Mouse (Mus musculus): Measurements from ENCODE around the gene Tph2. TPM values are rescaled to one million over a fixed set of nuclear protein-coding genes. Genes with fewer than 3 reads are reported as not detected.
A peak's percentile ranks its signal among the peaks of the same experiment; 100 is the strongest.

Tph2 gene
- total RNA-seq, 2 experiments from 2014 or later, result 0.74 to 1.6 TPM

DNA sequence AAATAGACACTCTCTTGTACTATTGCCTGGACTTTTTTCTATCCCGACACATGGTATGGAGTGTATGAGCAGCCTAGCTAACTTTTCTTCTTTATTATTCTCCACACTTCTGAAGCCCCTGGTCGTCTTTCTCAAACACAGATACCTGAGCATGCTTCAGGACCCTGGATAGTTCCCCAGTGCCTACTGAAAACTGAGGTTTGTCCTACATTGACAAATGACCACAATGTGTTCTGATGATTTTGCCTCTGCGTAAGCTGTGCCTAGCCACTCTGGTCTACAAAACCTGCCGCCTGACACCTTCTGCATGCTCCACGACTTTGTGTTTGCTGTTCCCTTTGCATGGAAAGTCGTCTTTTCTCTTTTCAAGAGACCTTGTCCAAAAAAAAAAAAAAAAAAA lies 41.2 kb downstream of the Tph2 start:
- DNase-seq (ENCODE audit: low spot score in 2 of 2), result no peak

DNA sequence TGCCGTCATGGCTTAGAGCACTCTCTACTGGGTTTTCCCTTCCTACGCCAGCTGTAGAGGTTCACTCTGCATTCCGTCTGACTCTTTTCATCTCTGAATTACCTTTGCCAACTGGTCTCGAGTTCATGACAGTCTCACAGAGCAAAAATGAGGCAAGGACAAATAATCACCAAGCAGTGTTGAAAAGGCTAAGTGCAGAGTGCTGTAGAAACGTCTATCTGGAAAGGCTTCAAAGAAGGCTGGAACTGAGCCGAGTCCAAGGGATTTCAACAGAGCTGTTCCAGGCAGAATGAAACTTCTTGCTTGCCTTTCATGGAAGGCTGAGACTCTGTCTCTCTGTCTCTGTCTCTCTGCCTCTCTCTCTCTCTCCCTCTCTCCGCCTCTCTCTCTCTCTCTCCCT lies 47.8 kb downstream of the Tph2 start:
- no peak for DNase-seq (ENCODE audit: low spot score in 2 of 2)

DNA sequence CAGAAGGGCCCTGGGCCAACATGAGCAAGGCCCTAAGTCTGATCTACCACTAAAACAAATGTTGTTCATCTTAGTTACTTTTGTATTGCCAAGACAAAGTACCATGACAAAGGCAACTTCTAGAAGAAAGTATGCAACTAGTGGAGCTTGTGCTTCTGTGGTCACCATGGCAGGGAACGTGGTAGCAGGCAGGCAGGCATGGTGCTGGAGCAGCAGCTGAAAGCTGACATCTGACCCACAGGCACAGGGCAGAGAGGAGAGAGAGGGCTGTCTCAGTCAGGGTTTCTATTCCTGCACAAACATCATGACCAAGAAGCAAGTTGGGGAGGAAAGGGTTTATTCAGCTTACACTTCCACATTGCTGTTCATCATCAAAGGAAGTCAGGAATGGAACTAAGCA lies 56.9 kb downstream of the Tph2 start:
- no peak for DNase-seq (ENCODE audit: low spot score in 2 of 2)

DNA sequence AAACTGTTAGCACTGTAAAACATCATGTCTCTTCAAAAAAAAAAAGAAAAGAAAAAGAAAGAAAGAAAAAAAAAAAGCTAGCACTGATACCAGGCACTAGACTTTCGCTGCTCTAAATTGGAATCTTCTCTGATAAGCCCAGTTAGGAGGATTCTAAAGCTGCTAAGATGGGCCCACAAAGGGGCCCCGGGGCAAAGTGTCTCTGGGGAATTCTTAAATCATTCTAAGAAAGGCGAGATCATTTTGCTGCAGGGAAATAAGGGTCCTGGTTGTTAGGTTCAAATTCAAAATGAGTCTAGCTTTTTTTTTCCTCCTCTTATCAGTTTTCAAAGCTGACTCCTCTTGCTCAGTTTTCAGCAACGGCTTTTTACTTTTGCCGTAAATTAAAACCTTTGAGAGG lies 59.3 kb downstream of the Tph2 start:
- no peak for DNase-seq (ENCODE audit: low spot score in 2 of 2)

DNA sequence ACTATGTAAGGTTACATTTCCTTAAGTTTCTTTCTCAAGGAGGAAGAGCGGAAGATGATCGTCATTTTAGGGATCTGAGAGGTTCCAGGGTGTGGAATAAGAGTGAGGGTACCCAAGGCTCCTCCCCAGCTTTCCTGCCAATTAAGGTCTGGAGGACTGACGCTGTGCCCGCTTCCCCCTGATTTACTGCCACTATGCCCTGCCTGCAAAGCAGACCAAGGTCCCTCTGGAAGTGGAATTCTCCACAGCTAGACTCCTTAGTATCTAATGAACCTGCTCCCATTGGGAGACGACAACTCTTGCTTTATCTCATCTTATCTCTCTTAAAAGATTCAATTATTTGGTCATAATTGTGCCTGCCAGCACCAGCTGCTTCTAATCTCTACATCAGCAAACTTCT lies 59.8 kb downstream of the Tph2 start:
- DNase-seq (ENCODE audit: low spot score in 2 of 2), result no peak

DNA sequence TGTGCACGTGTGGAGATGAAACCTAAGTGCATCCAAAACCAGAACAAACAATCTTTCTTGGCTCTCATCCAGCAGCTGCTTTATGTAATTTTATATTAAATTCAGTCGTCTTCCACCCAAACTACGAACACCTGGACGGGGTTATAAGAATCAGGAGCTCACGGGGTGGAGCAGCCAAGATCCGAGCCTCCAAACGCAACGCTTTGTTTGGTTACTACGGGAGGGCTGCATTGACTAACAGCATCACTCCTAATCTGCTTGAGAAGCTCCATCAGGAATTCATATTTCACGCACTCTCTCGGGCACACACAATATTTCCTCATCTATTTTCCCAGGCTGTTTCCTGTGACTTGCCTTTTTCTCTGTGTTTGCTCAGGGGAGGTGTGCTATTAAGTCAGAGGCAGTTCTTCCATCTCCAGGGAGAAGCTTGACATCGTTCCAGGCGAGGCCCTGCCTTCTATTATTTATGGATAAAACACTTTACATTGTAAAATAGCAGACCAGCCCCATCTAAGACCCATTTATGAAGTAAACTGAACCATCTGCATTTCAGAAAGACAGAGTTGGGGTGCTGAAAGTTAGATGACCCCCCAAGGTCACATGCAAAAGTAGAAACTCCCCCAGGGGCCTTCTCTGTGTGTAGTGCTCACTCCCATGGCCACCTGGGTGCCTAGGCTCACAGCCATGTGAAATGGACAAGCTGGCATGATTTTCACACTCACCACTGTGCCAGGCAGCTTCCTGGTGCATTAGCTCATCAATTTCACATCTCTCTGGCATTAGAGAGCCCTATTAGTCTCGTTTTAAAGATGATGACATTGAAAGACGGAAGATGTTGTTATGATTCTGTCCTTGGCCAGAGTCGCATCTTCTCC lies 76.9 kb downstream of the Tph2 start:
- DNase-seq (ENCODE audit: low spot score in 2 of 2), result peak in 1 of 2 experiments; percentile 12

DNA sequence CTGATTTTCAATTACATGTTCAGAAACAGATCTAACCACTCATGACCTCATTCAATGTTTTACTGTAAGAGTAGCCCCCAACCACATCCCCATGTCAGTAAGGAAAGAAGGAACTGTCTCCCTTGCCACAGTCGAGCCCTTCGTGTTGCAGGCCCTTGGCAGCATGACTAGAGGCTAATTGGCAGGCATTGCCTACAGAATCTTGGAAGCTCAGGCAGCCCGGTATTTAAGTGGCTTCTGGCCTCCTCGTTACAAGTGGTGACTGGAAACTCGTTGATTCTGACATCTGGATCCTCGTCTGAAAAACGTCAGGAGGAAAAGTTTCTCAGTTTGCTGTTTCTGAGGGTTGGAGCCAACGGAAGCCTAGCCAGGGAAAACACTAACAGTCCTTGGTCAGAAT lies 80.6 kb downstream of the Tph2 start:
- DNase-seq (ENCODE audit: low spot score in 2 of 2), result no peak

DNA sequence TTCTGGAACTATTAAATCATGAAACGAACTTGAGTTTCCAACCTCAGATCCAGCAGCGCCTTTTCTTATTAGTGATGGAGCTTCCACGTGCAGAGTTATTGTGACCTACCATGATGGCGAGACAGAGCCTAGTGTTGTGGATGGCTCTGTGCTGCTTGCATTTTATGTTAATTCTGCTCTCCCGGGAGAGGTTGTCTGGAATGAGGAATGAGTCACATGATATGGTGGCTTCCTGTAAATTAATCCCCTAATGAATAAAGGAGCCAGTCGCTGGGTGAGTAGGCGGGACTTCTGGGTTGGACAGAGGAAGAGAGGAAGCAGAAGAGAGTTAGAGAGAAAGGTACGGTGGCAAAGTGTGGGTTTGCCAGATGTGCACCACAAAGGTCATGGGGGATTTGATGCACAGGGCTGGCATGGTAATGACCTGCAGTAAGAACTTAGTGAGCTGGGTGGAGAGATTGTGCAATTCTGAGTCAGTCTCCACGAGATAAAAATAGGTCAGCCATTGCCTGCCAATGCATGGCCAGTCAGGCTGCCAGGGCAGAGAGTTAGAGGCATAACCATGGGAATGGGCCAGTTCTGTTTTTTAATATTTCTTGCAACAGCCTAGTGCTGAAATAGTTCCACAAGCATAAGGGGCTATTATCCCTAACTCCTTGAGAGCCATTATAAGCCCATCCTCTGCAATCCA lies 84.8 kb downstream of the Tph2 start:
- DNase-seq (ENCODE audit: low spot score in 2 of 2), result no peak

DNA sequence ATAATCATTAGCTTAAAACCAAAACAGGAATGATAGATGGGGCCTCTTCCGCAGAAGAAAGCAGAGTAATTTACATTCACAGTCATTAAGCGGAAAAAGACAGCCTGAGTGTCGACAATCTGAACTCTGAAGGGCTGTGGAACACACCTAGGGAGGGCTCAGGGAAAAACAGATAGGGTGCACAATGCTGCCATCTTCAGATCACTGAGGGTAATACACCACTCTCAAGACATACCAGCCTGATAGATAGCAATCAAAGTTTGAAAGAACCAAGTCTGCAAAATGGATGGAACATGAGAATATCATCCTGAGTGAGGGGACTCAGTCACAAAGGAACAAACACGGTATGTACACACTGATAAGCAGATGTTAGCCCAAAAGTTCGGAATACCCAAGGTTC lies 87.7 kb downstream of the Tph2 start:
- peak; percentile 63 to 85 for DNase-seq (ENCODE audit: low spot score in 2 of 2)

DNA sequence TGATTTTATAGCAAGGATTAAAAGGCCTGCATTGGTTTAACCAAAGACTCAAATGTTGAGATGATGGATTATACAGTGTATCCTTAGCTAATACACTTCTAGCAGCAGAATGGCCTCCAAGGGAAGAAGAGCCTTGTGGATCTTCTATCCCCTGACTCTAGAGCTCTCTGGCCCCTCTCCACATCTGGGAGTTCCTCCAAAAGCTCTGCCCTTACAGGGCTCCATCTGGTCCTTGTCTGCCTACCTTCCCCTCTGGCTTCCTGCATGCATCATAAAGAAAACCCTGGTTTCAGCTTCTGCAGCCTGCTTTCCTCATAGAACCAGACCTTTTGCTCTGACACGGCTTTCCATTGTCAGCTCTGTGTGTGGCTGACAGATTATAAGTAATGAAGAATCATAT lies 88.6 kb downstream of the Tph2 start:
- DNase-seq (ENCODE audit: low spot score in 2 of 2), result no peak

DNA sequence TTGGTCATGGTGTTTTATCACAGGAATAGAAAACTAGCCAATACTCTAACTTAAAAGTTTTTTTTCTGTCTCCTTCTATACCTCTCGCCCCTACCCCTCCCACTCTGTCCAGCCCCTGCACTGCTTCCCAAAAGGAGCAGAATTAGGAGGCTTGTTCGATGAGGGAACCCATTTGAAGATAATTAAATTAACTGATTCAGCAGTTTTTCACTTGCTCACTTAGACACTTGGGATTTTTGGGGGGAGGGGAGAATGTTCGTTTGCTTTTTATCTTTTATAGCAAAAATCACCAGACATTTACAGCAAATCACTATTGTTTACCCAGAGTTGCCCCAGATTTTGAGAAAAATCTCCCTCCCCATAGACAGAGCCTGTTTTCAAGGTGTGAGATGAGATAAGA lies 106.6 kb downstream of the Tph2 start:
- DNase-seq (ENCODE audit: low spot score in 2 of 2), result no peak

DNA sequence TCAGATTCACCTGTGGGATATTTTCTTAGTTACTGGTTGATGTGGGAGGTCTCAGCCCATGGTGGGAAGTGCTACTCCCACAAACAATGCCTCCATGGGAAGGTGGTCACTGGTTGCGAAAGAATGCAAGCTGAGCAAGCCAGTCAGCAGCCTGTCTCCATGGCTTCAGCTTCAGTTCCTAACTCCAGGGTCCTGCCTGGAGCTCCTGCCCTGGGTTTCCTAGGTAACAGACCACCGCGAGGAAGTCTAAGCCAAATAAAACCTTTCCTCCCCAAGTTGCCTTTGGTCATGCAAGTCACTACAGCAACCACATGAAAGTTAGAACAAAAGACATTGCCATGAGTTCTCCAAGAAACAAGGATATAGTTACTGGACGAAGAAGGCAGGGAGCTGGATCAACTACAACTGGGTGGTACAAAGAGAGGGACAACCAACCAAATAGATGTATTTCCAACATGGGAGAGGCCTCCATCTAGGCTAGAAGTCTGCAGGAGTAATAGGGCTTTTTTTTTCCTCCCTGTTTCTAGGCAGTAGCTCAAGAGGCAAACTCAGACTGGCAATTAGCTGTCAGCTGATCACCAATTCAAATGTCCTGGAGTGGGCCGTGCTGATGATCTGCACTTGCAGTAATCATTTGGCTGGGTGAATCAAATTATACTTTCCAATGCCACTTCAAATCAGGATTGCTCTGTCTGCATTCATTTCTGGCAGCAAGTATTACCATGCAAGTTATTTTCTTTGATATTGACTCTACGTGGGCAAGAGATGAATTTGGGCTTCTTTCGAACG lies 115.5 kb downstream of the Tph2 start:
- peak; percentile 3 to 11 for DNase-seq (ENCODE audit: low spot score in 2 of 2)

DNA sequence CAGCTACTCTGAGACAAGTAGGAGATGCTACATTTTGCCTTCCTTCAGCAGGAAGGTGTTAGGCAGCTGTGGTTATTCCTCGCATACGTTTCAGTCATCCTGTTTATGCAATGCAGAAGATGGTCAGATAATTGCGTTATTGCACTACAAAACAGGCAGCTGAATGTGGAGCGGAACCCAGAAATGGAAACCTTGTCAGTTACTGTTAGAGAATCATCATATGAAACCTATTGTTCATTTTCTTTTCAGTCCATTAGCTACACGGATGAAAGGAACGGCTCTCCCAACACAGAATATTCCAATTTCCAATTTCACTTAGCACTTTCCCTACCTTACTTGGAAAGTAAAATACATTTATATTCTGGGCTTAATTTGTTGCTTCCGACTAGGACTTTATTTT lies 120.9 kb downstream of the Tph2 start:
- no peak for DNase-seq (ENCODE audit: low spot score in 2 of 2)

DNA sequence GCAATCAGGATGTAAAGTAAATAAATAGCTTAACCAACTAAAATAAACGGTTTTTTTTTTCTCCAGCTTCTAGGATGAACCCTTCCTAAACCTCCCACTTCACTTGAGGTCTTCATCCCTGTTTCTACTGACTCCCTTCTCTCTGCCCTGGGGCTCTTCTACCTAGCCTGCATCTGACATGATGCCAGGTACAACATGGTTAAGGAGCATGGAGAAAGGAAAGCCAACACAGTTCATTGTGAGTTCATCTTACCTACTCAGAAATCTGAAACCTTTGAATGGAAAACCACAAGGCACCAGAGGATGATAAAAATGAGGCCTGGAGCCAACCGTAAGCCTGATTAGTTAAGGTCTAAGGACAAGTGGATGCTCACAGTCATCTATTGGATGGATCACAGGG lies 123.3 kb downstream of the Tph2 start:
- DNase-seq (ENCODE audit: low spot score in 2 of 2), result no peak

DNA sequence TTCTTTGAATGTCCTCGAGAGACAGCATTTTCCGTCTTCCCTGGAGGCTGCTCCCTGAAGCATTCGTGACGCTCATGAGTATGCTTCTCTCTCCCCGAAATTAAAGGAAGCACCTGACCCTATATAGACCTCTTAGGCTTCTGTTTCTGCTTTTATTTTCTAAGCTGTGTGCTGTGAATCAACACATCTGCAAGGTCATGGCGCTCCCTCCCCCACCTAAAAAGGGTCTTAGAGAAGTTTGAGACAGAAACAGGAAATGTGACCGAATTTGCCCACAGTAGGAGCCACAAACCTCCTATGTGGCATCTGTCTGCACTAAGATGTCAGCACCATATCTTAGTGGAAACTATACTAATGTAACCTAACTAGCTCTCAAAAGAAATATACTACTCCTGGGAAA lies 124.1 kb downstream of the Tph2 start:
- DNase-seq (ENCODE audit: low spot score in 2 of 2), result no peak

DNA sequence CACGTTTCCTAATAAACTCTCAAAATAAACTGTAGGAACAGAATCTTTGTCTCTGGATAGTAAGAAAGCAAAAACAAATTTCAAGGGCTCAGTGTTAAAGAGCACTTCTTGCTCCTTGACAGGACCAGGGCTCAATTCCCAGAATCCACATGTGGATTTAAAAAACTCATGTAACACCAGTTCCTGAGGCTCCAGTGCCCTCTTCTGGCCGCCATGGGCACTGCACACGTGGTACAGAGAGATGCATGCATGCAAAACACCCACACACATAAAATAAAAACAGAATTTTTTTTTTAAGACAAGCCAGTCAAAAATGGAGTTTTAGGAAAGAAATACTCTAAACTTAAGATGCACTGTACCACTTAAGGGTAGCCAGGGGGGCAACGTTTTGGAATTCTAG lies 133.2 kb downstream of the Tph2 start:
- no peak for DNase-seq (ENCODE audit: low spot score in 2 of 2)

DNA sequence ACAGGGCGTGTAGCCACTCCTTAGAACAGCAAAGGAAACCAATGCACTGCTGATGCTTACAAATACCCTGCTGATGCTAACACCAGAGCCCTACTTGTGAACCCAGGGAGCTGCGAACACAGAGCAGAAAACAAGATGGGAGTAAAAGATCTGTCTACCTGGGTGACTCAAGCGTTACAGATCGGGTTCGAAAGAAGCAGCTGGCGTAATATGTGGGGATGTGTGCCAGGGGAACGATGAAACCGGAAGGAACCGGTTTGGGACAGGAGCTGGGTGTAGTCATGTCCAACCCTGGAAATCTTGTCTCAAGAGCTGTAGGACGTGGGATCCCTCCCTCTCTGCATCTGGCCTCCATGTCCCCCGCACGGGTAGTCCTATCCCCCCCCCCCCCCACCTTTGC lies 134.1 kb downstream of the Tph2 start:
- DNase-seq (ENCODE audit: low spot score in 2 of 2), result no peak

DNA sequence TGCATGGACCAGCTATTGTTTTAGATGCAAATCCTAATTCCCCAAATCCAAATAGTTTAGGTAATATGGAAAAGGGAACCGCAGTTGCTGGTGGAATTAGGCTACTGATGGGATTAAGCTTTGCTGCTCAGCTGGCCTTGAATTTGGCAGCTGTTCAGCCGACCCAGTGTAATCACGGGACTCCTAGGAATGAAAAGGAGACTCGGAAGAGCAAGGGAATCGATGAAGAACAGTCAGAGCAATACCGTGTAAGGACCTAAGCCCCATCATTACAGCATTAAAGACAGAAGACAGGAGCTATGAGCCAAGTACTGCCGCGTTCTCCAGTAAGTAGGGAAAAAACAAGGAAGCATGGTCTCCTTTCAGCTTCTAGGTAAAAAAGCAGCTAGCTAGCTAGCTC lies 134.6 kb downstream of the Tph2 start:
- no peak for DNase-seq (ENCODE audit: low spot score in 2 of 2)

DNA sequence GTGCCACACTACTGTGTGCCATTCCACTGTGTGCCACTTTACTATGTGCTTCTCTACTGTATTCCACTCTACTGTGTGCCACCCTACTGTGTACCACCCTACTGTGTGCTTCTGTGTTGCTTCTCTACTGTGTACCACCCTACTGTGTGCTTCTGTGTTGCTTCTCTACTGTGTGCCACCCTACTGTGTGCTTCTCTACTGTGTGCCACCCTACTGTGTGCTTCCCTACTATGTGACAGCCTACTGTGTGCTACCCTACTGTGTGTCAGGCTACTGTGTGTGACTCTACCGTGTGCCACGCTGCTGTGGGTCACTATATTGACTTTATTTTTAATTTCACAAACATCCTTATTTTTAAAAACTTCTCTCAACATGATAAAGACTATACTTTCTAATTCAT lies 136.3 kb downstream of the Tph2 start:
- no peak for DNase-seq (ENCODE audit: low spot score in 2 of 2)

DNA sequence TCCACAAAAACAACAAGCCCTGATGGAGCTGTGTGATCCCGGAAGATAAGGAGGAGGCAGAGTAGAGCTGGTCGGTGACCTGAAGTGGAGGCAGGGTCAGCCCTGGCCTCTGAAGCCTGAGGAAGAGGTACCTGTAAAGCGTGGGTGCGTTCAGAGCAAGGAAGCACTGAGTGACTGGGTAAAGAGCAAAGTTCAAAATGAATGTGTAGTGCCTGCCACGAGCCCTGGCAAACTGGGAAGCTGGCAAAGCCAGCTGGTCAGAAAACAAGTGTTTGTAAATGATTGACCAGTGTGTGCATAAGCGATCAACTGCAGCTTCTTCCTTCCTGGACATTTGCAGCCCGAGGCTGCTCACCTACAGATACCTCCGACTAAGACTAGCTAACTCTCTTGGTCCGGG lies 149.1 kb downstream of the Tph2 start:
- no peak for DNase-seq (ENCODE audit: low spot score in 2 of 2)

Measured in layer of hippocampus, postnatal 14 days (tissue).